Mouse (Mus musculus) spleen, adult 12 weeks (tissue): ENCODE results near the gene Timm23.

Experiments used
- DNase-seq: peaks from one replicate; pipeline ENCODE4 v3.0.0; 2022; ENCODE audit warnings: low spot score

The Timm23 gene

DNA sequence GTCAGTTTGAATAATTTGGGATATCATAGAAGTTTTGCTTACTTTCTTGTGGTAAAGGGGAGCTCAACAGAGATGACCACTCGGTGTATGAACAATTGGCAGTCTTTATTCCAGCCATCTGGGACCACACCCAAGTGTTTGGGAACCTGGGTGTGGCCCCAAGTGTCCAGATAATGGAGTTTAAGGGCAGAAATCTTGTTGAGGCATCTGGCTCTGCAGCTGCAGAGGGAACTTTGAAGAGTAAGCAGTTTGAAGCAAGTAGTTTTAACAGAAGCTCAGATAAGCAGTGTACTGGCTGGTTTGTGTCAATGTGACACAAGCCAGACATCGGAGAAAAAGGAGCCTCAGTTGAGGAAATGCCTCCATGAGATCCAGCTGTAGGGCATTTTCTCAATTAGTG, 67.4 kb downstream of the Timm23 start:
- no peak for DNase-seq

DNA sequence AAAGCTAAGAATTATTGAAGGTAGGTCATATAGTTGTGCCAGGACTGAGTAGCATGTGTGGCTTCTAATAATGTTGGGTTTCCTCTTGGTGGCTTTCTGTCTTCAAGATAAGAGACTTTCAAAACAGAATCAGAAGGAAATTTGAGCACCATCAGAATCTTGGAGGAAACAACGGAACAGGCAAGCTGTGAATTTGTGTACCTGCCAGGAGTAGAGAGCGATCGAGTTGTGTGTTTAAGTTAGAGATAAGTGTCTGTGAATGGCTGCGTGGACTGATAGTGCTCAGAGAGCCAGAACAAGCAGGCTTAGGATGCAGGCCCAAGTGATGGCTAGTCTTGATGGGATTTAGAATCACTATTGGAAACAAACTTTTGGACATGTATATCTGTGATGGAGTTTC, 69.9 kb downstream of the Timm23 start:
- no peak for DNase-seq
